Mouse (Mus musculus) urinary bladder, adult 18-20 months (tissue): ENCODE data around the gene Fam81a.

Source experiments
- DNase-seq, 2 experiments: peaks; one replicate each; pipeline ENCODE4 v3.0.0; 2022; ENCODE audit warnings: low spot score in 2 of 2, mixed read lengths in 2 of 2

Fam81a gene

GRCm38 (mm10) chr9:70109279-70109678 lies 33.1 kb downstream of the Fam81a start:
- peak; percentile 60 to 72 for DNase-seq

- DNase-seq = no peak
Observed at GRCm38 (mm10) chr9:70108151-70108550, 34.2 kb downstream of the Fam81a start.

- no peak for DNase-seq
Observed at GRCm38 (mm10) chr9:70105573-70105972, 36.8 kb downstream of the Fam81a start.

GRCm38 (mm10) chr9:70103106-70103505 lies 39.3 kb downstream of the Fam81a start:
- no peak for DNase-seq

GRCm38 (mm10) chr9:70097542-70097941 lies 44.8 kb downstream of the Fam81a start:
- no peak for DNase-seq

GRCm38 (mm10) chr9:70095016-70095415 lies 47.3 kb downstream of the Fam81a start:
- DNase-seq = no peak

- DNase-seq = no peak
Observed at GRCm38 (mm10) chr9:70090541-70090940, 51.8 kb downstream of the Fam81a start.

- DNase-seq = no peak
Observed at GRCm38 (mm10) chr9:70088786-70089096, 53.6 kb downstream of the Fam81a start.

GRCm38 (mm10) chr9:70088041-70088785 lies 54.1 kb downstream of the Fam81a start:
- DNase-seq = no peak

- no peak for DNase-seq
Observed at GRCm38 (mm10) chr9:70087379-70087778, 55.0 kb downstream of the Fam81a start.

GRCm38 (mm10) chr9:70086091-70086490 lies 56.3 kb downstream of the Fam81a start:
- no peak for DNase-seq

GRCm38 (mm10) chr9:70084107-70084506 lies 58.3 kb downstream of the Fam81a start:
- DNase-seq = no peak

GRCm38 (mm10) chr9:70082357-70083204 lies 59.8 kb downstream of the Fam81a start:
- no peak for DNase-seq

GRCm38 (mm10) chr9:70081767-70082166 lies 60.6 kb downstream of the Fam81a start:
- DNase-seq = no peak

- no peak for DNase-seq
Observed at GRCm38 (mm10) chr9:70080976-70081375, 61.4 kb downstream of the Fam81a start.

GRCm38 (mm10) chr9:70080027-70080800 lies 62.1 kb downstream of the Fam81a start:
- DNase-seq = no peak

GRCm38 (mm10) chr9:70078034-70078433 lies 64.3 kb downstream of the Fam81a start:
- DNase-seq = no peak

- no peak for DNase-seq
Observed at GRCm38 (mm10) chr9:70077170-70077569, 65.2 kb downstream of the Fam81a start.

- DNase-seq = no peak
Observed at GRCm38 (mm10) chr9:70072387-70072786, 70.0 kb downstream of the Fam81a start.

GRCm38 (mm10) chr9:70069961-70070435 lies 72.4 kb downstream of the Fam81a start:
- DNase-seq = peak in 1 of 2 experiments; percentile 30

GRCm38 (mm10) chr9:70067497-70067896 lies 74.9 kb downstream of the Fam81a start:
- no peak for DNase-seq

- no peak for DNase-seq
Observed at GRCm38 (mm10) chr9:70062012-70062411, 80.3 kb downstream of the Fam81a start.
